Mouse (Mus musculus): ENCODE measurements around the gene Wwp2. TPM values are rescaled to one million over a fixed set of nuclear protein-coding genes. Genes with fewer than 3 reads are reported as not detected.

Wwp2 gene
- polyA plus RNA-seq, 1 experiment = 7.9 TPM

DNA sequence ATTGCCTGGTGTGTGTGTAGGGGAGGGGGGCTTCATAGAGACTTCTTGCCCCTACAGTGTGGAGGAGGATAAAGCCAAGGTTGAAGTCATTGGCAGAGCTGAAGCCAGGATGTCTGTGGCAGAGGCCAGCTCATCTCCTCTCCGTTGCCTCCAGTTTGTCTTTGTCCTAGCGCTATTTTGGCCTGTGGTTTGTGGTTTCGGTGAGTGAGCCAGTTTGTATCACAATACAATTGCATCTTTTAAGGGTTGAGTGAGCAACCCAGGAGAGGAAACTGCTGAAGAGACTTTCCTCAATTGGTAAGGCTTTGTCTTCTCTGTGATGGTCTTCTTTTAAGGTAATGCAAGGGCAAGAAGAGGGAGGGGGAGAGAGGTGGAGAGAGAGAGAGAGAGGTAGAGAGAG lies 66.8 kb downstream of the Wwp2 start:
- no peak overlapping the region for H3K4me3 ChIP-seq (ENCODE audit: insufficient read depth, low read depth, low read length)
- H3K27ac ChIP-seq (replicated peaks; ENCODE audit: low read depth, low read length) = no peak overlapping the region
- peaks cover 5% of the 10 kb centered on the region; the same call in 1 of the 2 replicates for H3K4me1 ChIP-seq (ENCODE audit: control insufficient read depth, insufficient read depth, insufficient read length, low read length)

DNA sequence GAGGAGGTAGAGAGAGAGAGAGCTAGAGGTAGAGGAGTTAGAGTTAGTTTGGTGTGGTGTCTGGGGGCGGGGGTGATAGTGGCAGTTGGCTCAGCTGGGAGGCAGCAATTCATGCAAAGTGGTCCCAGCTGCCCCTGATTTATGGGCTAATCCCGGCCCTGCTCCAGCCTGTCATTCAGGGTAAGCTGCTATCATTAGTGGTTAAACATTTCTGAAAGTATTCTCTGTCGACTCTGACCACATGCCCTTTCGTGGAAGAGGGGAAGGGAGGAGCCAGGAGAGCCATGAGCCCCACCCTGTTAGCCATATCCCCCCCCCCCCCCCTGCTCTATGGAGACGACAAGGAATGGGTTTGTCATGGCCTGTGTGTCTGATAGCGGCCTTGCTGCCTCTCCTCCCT lies 67.2 kb downstream of the Wwp2 start:
- H3K4me1 ChIP-seq (ENCODE audit: control insufficient read depth, insufficient read depth, insufficient read length, low read length) = peaks cover 5% of the 10 kb centered on the region; the same call in 1 of the 2 replicates
- no peak overlapping the region for H3K27ac ChIP-seq (replicated peaks; ENCODE audit: low read depth, low read length)
- H3K4me3 ChIP-seq (ENCODE audit: insufficient read depth, low read depth, low read length) = no peak overlapping the region

DNA sequence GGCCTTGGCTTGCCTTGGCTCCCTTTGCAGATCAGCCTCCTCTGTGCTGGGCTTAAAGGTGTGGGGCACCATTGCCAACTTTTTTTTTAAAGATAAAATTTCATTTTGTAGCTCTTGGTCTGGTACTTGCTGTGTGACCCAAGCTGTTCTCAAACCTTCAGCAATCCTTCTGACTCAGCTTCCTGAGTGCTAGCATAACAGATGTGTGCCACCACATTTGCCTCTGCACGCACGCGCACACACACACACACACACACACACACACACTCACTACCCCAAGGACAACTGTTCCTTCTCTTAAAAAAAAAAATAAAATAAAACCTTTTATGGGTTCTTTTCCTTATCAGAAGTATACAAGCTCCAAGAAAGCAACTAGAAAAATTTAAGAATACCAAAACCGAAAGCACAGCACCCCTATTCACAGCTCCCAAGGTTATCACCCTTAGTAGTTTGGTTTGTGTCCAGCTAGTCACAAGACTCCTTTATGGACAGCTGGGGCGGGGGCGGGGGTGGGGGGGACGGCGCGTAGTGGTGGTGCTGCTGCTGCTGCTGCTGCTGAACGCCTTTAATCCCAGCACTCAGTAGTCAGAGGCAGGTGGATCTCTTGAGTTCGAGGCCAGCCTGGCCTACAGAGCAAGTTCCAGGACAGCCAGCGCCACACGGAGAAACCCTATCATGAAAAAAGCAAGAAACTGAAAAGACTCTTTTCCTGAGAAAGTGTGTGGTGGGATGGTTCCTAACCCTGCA lies 68.2 kb downstream of the Wwp2 start:
- no peak overlapping the region for H3K27ac ChIP-seq (replicated peaks; ENCODE audit: low read depth, low read length)
- 0 out of 2 replicates have a peak, but pooled peaks cover 2% of the 10 kb centered on the region for H3K4me1 ChIP-seq (ENCODE audit: control insufficient read depth, insufficient read depth, insufficient read length, low read length)
- no peak overlapping the region for H3K4me3 ChIP-seq (ENCODE audit: insufficient read depth, low read depth, low read length)

- Histone ChIP-seq H3K4me3 (ENCODE audit: insufficient read depth, low read depth, low read length) (no peak overlapping the region), H3K4me1 (ENCODE audit: control insufficient read depth, insufficient read depth, insufficient read length, low read length) (0 out of 2 replicates have a peak, but pooled peaks cover 2% of the 10 kb centered on the region), H3K27ac (replicated peaks; ENCODE audit: low read depth, low read length) (no peak overlapping the region)
Measured at GRCm38 (mm10) chr8:107505271-107505670, 69.1 kb downstream of the Wwp2 start.

- H3K27ac ChIP-seq (replicated peaks; ENCODE audit: low read depth, low read length) = no peak overlapping the region
- 0 out of 2 replicates have a peak, but pooled peaks cover 2% of the 10 kb centered on the region for H3K4me1 ChIP-seq (ENCODE audit: control insufficient read depth, insufficient read depth, insufficient read length, low read length)
- H3K4me3 ChIP-seq (ENCODE audit: insufficient read depth, low read depth, low read length) = no peak overlapping the region
Measured at GRCm38 (mm10) chr8:107507019-107507418, 70.9 kb downstream of the Wwp2 start.

DNA sequence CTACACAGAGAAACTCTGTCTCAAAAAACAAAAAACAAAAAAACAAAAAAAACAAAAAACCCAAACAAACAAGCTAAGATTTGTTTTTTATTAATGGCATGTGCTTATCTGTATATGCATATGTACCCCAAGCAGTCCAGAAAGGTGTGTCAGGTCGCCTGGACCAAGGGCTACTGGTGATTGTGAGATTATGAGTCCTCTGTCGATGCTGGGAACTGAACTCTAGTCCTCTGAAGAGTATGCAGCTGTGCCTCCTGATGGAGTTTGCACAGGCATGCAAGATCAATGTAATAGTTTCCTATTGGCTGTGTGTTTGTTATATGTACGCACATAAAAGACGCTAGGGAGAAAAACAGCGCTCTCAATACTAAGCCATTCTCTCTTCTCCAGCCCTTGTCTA lies 74.0 kb downstream of the Wwp2 start:
- H3K27ac ChIP-seq (replicated peaks; ENCODE audit: low read depth, low read length) = no peak overlapping the region
- no peaks in the 10 kb centered on the region for H3K4me1 ChIP-seq (ENCODE audit: control insufficient read depth, insufficient read depth, insufficient read length, low read length)
- H3K4me3 ChIP-seq (ENCODE audit: insufficient read depth, low read depth, low read length) = no peak overlapping the region

- Histone ChIP-seq H3K4me1 (ENCODE audit: control insufficient read depth, insufficient read depth, insufficient read length, low read length) (no peaks in the 10 kb centered on the region), H3K4me3 (ENCODE audit: insufficient read depth, low read depth, low read length) (no peak overlapping the region), H3K27ac (replicated peaks; ENCODE audit: low read depth, low read length) (no peak overlapping the region)
Measured at GRCm38 (mm10) chr8:107510766-107511165, 74.6 kb downstream of the Wwp2 start.

GRCm38 (mm10) chr8:107513249-107513648 lies 77.1 kb downstream of the Wwp2 start:
- H3K4me1 ChIP-seq (ENCODE audit: control insufficient read depth, insufficient read depth, insufficient read length, low read length) = no peaks in the 10 kb centered on the region
- H3K4me3 ChIP-seq (ENCODE audit: insufficient read depth, low read depth, low read length) = no peak overlapping the region
- no peak overlapping the region for H3K27ac ChIP-seq (replicated peaks; ENCODE audit: low read depth, low read length)

DNA sequence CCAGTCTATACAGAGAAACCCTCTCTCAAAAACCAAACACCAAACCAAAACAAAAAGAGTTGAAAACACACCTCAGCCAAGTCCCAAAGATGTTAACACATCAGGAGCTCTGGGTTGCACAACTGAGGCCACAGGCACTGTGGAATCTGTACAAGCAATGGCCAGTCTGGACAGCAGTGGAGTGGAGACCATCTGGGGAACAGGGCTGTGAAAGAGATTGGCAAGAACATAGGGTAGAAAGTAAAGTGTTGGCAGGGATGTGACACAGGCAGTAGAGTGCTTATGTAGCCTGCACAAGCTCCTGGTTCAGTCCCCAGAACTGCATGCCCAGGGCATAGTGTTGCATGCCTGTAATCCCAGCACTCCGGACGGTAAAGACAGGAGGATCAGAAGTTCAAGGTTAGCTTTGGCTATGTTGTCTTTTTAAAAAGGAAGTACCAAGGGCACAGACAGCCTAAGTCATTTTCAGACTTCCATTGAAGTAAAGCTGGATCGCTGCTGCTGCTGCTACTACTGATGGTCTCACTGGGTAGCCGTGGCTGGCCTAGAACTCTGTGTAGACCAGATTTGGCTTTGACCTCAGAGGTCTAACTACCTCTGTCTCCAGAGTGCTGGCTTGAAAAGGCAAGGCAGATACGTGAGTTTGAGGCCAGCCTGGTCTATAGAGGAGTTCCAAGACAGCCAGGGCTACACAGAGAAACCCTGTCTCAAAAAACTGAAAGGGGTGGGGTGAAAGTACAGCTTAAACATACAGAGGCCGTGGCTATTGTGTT lies 79.0 kb downstream of the Wwp2 start:
- H3K4me1 ChIP-seq (ENCODE audit: control insufficient read depth, insufficient read depth, insufficient read length, low read length) = peaks cover 7% of the 10 kb centered on the region; the same call in 1 of the 2 replicates
- no peak overlapping the region for H3K27ac ChIP-seq (replicated peaks; ENCODE audit: low read depth, low read length)
- H3K4me3 ChIP-seq (ENCODE audit: insufficient read depth, low read depth, low read length) = no peak overlapping the region

- Histone ChIP-seq H3K4me1 (ENCODE audit: control insufficient read depth, insufficient read depth, insufficient read length, low read length) (peaks cover 8% of the 10 kb centered on the region; the same call in 1 of the 2 replicates), H3K4me3 (ENCODE audit: insufficient read depth, low read depth, low read length) (no peak overlapping the region), H3K27ac (replicated peaks; ENCODE audit: low read depth, low read length) (no peak overlapping the region)
Measured at GRCm38 (mm10) chr8:107518726-107519125, 82.6 kb downstream of the Wwp2 start.

DNA sequence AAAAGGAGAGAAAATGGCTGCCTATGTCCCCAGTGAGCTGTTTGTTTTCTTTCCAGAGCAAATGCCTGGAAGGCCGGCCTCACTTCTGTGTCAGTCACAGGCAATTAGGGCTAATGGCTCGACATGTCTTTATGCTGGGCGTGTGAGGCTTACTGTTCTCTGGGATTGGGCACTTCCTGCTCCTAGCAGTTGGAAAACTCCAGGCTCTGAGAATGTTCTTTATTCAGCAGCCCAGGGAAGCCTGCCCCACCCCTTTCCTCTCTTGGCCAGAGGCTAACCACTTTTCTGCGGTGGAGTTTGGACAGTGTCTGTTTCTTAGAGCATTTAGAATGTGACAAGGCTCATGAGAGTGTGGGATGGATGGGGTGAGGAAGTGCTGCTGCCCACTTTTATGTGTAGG lies 83.7 kb downstream of the Wwp2 start:
- Histone ChIP-seq H3K27ac (replicated peaks; ENCODE audit: low read depth, low read length) (0 out of 2 replicates have a peak overlapping the region, but pooled peaks have one; percentile 12), H3K4me1 (ENCODE audit: control insufficient read depth, insufficient read depth, insufficient read length, low read length) (peaks cover 8% of the 10 kb centered on the region; the same call in 1 of the 2 replicates), H3K4me3 (ENCODE audit: insufficient read depth, low read depth, low read length) (no peak overlapping the region)

DNA sequence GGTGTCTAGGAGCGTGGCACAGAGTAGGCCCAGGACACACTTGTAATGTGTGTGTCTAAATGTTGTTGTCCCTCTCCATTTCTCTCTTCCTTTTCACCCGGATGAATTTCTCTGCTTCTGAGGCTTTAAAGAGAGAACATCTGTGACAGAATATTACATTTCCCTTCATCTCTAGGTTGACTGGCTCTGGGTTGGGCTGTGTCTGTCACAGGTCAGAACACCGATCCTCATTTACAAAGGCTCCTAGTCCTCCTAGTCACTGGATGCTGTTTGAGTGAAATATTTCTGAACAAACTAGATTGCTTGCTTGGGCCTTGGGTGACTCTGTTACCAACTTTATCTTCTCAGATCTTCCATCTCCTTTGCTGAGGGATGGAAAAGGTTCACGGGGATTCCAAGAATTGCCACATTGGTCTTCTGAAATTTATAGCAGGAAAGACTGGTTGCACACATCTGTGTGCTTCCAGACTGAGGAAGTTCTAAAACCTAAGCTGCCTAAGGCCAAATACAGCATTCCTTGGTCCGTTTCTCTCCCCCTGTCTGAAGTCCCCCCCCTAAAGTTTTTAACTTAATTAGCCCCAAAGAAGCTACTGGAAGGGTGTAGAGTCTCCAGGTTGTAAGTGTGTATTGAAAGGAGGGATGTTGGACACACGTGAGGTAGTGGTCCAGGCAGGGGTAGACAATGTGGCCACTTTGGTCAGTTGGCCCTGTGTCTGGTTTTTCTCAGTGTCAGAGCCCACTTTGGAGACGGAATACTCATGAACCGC lies 85.8 kb downstream of the Wwp2 start:
- H3K27ac ChIP-seq (replicated peaks; ENCODE audit: low read depth, low read length) = no peak overlapping the region
- H3K4me3 ChIP-seq (ENCODE audit: insufficient read depth, low read depth, low read length) = no peak overlapping the region
- peaks cover 8% of the 10 kb centered on the region; the same call in 1 of the 2 replicates for H3K4me1 ChIP-seq (ENCODE audit: control insufficient read depth, insufficient read depth, insufficient read length, low read length)

GRCm38 (mm10) chr8:107522555-107522833 lies 86.3 kb downstream of the Wwp2 start:
- H3K27ac ChIP-seq (replicated peaks; ENCODE audit: low read depth, low read length) = no peak overlapping the region
- peaks cover 8% of the 10 kb centered on the region; the same call in 1 of the 2 replicates for H3K4me1 ChIP-seq (ENCODE audit: control insufficient read depth, insufficient read depth, insufficient read length, low read length)
- no peak overlapping the region for H3K4me3 ChIP-seq (ENCODE audit: insufficient read depth, low read depth, low read length)

GRCm38 (mm10) chr8:107524535-107524934 lies 88.4 kb downstream of the Wwp2 start:
- no peak overlapping the region for H3K4me3 ChIP-seq (ENCODE audit: insufficient read depth, low read depth, low read length)
- H3K4me1 ChIP-seq (ENCODE audit: control insufficient read depth, insufficient read depth, insufficient read length, low read length) = peaks cover 6% of the 10 kb centered on the region; the same call in 1 of the 2 replicates
- H3K27ac ChIP-seq (replicated peaks; ENCODE audit: low read depth, low read length) = no peak overlapping the region

DNA sequence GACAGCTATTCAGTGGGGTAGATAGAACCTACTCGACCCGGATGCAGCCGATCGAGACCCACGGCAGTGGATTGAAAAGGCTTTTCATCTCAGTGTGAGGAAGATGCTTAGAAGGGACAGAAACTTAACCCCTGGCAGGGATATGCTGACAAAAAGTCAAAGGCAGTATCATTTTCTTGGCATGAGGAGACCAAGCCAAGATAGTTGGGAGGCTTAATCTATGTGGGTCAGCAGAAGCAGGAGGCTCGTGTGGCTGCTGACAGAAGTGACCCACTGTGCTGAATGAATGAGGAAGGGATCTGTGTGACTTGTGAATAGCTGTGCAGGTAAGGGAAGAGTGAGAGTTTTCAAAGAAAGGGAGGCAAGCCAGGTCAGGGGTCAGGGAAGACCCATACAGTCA lies 92.6 kb downstream of the Wwp2 start:
- Histone ChIP-seq H3K4me1 (ENCODE audit: control insufficient read depth, insufficient read depth, insufficient read length, low read length) (no peaks in the 10 kb centered on the region), H3K4me3 (ENCODE audit: insufficient read depth, low read depth, low read length) (no peak overlapping the region), H3K27ac (replicated peaks; ENCODE audit: low read depth, low read length) (no peak overlapping the region)
